16 mouse cellular contexts compared by ENCODE assay signal in the genomic region with DNA sequence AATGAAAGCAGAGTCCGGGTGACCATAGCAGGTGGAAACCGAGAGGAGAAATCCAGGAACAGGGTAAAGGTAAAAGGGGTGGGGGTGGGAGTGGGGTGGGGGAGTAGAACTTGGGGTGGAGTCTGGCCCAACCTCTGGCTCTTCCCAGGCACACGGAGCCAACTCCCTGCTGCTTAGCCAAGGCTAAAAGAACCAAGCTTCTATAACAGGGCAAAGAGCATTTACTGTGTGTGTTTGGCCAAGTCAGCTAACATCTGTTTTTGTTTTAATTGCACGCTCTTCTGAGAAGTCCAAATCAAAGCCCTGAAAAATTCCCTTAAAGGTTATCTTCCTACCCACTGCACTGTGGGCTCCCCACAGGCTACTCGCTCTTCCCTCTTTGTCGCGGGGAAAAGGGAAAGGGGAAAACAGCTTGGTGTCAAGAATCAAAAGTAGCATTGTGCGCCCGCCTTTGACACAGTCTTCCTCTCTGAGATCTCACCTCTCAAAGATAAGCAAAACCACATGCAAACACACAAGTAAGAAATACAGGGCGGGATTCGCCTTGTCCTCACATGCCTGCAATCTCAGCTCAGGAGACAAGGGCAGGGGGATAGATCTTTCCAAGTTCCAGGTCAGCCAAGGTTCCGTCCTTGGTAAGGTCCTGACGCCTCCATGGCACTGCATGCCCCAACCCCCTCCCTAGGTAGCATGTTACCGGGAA. TPM values are rescaled to one million over a fixed set of nuclear protein-coding genes. Genes with fewer than 3 reads are reported as not detected.
DNase-seq lines count a peak whose midpoint lies in the region; ATAC-seq lines count a peak whose summit lies in the region.
"Had no signal": no experiment of that assay in that cellular context is flagged by ENCODE, and none has a peak within 500 bp of the region (broad histone marks: within the 10 kb centered on the region; RNA-seq: fewer than 3 reads in every experiment).

No protein-coding gene starts in this region.

- no peak overlapping the region for H3K4me3 ChIP-seq in intestine, embryonic 15.5 days (replicated peaks)

- WGBS in intestine, embryonic 15.5 days: 48% methylated on average over 14 of the region's 14 CpGs

- H3K4me1 ChIP-seq in intestine, embryonic 15.5 days (replicated peaks): 0 out of 2 replicates have a peak, but pooled peaks cover 4% of the 10 kb centered on the region

- no peaks in the 10 kb centered on the region for H3K36me3 ChIP-seq in intestine, embryonic 15.5 days

- H3K27ac ChIP-seq in intestine, embryonic 15.5 days: no peak overlapping the region
- H3K27ac ChIP-seq: macrophage had no signal

- H3K27me3 ChIP-seq in intestine, embryonic 15.5 days (replicated peaks): no peaks in the 10 kb centered on the region
- H3K27me3 ChIP-seq: Patski had no signal

- ATAC-seq in intestine, embryonic 15.5 days: peak; percentile 58
- ATAC-seq: forebrain, embryonic 16.5 days; Patski had no signal

- H3K9me3 ChIP-seq in intestine, embryonic 15.5 days: no peaks in the 10 kb centered on the region

- peak overlapping the region; percentile 22; the same call in 1 of the 2 replicates for H3K4me2 ChIP-seq in intestine, embryonic 15.5 days (replicated peaks)

- H3K9ac ChIP-seq in intestine, embryonic 15.5 days: no peak overlapping the region

- DNase-seq in adrenal gland, adult 2 months: peak; percentile 41
- no peak for DNase-seq in adrenal gland, adult 8-10 months
- peak; percentile 12 for DNase-seq in ovary, adult 18-20 months (ENCODE audit: low spot score)
- DNase-seq in ovary, postnatal 14 days (ENCODE audit: low spot score): no peak
- no peak for DNase-seq in left cerebral cortex, adult 8-10 months (ENCODE audit: low spot score in 2 of 2)
- DNase-seq in right cerebral cortex, postnatal 4 days: no peak
- DNase-seq in cerebellum, postnatal 25 days: no peak
- DNase-seq: cerebellum, postnatal 14 days; kidney, adult 18-20 months; layer of hippocampus, adult 9-11 months; liver; thymus, postnatal 4 days had no signal

RNA-seq across cellular contexts. Expression of a gene that starts 18.4 kb away (rescaled TPM):
- 10 to 100 TPM; 17.9 to 18.2 TPM for total RNA-seq in adrenal gland, adult 2 months (2021)
- polyA plus RNA-seq in adrenal gland, adult 2 months (2012; rRNA removed): 1.3 and 1.5 TPM in 2 replicates
- 10 to 100 TPM; 21.4 to 29.7 (median 26.3) TPM for total RNA-seq in adrenal gland, adult 8-10 months (2022)
- polyA plus RNA-seq in intestine, embryonic 15.5 days (2015; fragmentation: Nextera tagmentation; extraction: Ambion mirVana): 2.0 and 2.1 TPM in 2 replicates
- 10 to 100 TPM; 52.4 to 61.8 (median 54.5) TPM for total RNA-seq in left cerebral cortex, adult 8-10 months (2022)

Comparison
In these comparisons a context has a peak if more than half of its experiments do, and no peak if none do; other contexts are left out.
1. DNase-seq: peak in adrenal gland, adult 2 months (single experiment) and ovary, adult 18-20 months (single experiment); none in adrenal gland, adult 8-10 months (single experiment), ovary, postnatal 14 days (single experiment), left cerebral cortex, adult 8-10 months (0 of 2), right cerebral cortex, postnatal 4 days (single experiment) and cerebellum, postnatal 25 days (0 of 2).